Mouse (Mus musculus): ENCODE results near the gene Chd9. TPM values are rescaled to one million over a fixed set of nuclear protein-coding genes. Genes with fewer than 3 reads are reported as not detected.

The Chd9 gene
- polyA plus RNA-seq, 1 experiment from 2014 or later, result 117 TPM

DNA sequence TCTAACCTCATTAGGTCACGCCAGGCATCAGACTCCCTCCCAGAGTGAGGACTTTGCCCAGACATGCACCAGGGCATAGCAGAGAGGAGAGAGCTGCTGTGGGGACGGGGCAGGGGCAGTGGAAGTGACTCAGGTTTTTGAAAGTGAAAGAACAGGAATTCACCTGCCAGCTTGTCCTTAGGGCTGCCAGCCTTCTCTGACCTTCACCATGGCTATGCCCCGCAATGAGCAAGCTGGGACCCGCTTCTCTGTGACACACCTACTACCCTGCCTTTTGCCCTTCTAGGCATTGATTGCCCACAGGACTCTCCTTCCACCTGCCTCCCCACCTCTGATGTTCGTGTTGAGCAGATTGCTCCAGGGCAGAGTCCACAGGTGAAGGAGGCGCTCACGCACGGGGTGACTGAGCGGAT lies 2.7 kb upstream of the Chd9 start:
- no peak overlapping the region for H3K4me3 ChIP-seq (replicated peaks; ENCODE audit: low read depth, low read length)
- TF ChIP-seq CTCF (IDR thresholded peaks at IDR 0.05; ENCODE audit: low read depth), result no peak
- no peak overlapping the region for H3K9ac ChIP-seq (ENCODE audit: low read depth, low read length)
- H3K9me3 ChIP-seq (replicated peaks; ENCODE audit: low read length), result no peaks in the 10 kb centered on the region
- no peaks in the 10 kb centered on the region for H3K27me3 ChIP-seq (ENCODE audit: insufficient read depth, low read length)
- no peaks in the 10 kb centered on the region for H3K4me1 ChIP-seq (replicated peaks; ENCODE audit: insufficient read depth, low read length)
- H3K4me2 ChIP-seq (ENCODE audit: low read length), result no peak overlapping the region
- 64% methylated on average over 9 of the region's 9 CpGs for WGBS
- peak; percentile 67 for ATAC-seq (replicated peaks; ENCODE audit: low FRiP score, low read depth)
- H3K36me3 ChIP-seq (ENCODE audit: insufficient read depth, low read length), result no peaks in the 10 kb centered on the region
- DNase-seq (ENCODE audit: low spot score), result peak; percentile 9
- H3K27ac ChIP-seq, result peak overlapping the region; percentile 55; the same call in 1 of the 2 replicates

GRCm38 (mm10) chr8:90828987-90829740 lies 1.0 kb downstream of the Chd9 start:
- no peaks in the 10 kb centered on the region for H3K4me1 ChIP-seq (replicated peaks; ENCODE audit: insufficient read depth, low read length)
- TF ChIP-seq CTCF (IDR thresholded peaks at IDR 0.05; ENCODE audit: low read depth), result no peak
- ATAC-seq (replicated peaks; ENCODE audit: low FRiP score, low read depth), result no peak; the same call in 1 of the 2 replicates
- WGBS, result 4% methylated on average over 11 of the region's 11 CpGs
- peak overlapping the region; percentile 39 for H3K4me3 ChIP-seq (replicated peaks; ENCODE audit: low read depth, low read length)
- H3K27ac ChIP-seq, result no peak overlapping the region; the same call in 1 of the 2 replicates
- H3K27me3 ChIP-seq (ENCODE audit: insufficient read depth, low read length), result no peaks in the 10 kb centered on the region
- H3K9ac ChIP-seq (ENCODE audit: low read depth, low read length), result peak overlapping the region; percentile 63
- no peaks in the 10 kb centered on the region for H3K9me3 ChIP-seq (replicated peaks; ENCODE audit: low read length)
- peak; percentile 38 for DNase-seq (ENCODE audit: low spot score)
- H3K4me2 ChIP-seq (ENCODE audit: low read length), result peak overlapping the region; percentile 84
- no peaks in the 10 kb centered on the region for H3K36me3 ChIP-seq (ENCODE audit: insufficient read depth, low read length)

DNA sequence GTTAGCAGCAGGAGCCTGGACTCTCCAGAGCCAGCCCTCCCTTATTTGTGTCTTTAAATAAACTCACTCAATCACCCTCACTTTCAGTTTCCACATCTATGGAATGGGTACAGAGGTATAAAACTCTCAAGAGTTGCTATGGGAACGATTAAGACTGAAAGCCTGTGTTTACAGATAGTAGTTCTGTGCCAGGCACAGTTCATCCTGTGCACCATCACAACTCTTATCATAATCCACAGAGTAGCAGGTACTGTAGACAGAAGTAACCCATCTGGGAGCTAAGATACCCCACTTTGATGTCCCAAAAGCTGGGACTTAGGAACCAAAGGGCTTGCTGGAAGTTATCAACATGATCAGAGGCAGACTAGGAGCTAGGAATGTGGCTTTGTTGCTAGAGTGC lies 1.7 kb downstream of the Chd9 start:
- H3K36me3 ChIP-seq (ENCODE audit: insufficient read depth, low read length), result no peaks in the 10 kb centered on the region
- no peak for TF ChIP-seq CTCF (IDR thresholded peaks at IDR 0.05; ENCODE audit: low read depth)
- H3K27me3 ChIP-seq (ENCODE audit: insufficient read depth, low read length), result no peaks in the 10 kb centered on the region
- no peak overlapping the region for H3K9ac ChIP-seq (ENCODE audit: low read depth, low read length)
- no peak overlapping the region for H3K27ac ChIP-seq
- ATAC-seq (replicated peaks; ENCODE audit: low FRiP score, low read depth) (no peak), DNase-seq (ENCODE audit: low spot score) (no peak)
- 79% methylated on average over 1 of the region's 1 CpGs for WGBS
- H3K4me1 ChIP-seq (replicated peaks; ENCODE audit: insufficient read depth, low read length), result no peaks in the 10 kb centered on the region
- H3K4me2 ChIP-seq (ENCODE audit: low read length), result peak overlapping the region; percentile 84
- H3K9me3 ChIP-seq (replicated peaks; ENCODE audit: low read length), result no peaks in the 10 kb centered on the region
- H3K4me3 ChIP-seq (replicated peaks; ENCODE audit: low read depth, low read length), result no peak overlapping the region

DNA sequence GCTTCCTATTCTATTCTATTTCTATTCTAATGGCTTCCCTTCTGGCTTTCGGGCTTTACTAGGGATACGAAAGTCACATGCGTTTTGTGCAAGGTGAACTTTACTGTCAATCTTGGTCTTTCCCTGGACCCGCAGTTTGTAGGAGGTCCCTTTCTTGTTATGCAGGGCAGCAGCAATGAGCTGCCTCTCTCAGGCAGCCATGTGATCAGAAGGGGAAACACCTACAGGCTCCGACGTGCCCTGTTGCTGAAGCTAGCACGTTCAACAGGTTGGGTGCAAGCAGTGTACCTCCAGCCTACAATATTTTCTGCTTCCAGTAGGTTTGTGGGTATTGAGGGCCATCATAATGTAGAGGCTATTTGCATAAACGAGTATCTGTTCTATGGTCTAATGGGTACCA lies 2.8 kb downstream of the Chd9 start:
- Histone ChIP-seq H3K9me3 (replicated peaks; ENCODE audit: low read length) (no peaks in the 10 kb centered on the region), H3K4me1 (replicated peaks; ENCODE audit: insufficient read depth, low read length) (no peaks in the 10 kb centered on the region), H3K4me2 (ENCODE audit: low read length) (no peak overlapping the region), H3K27ac (no peak overlapping the region), H3K9ac (ENCODE audit: low read depth, low read length) (no peak overlapping the region), H3K36me3 (ENCODE audit: insufficient read depth, low read length) (no peaks in the 10 kb centered on the region), H3K27me3 (ENCODE audit: insufficient read depth, low read length) (no peaks in the 10 kb centered on the region), H3K4me3 (replicated peaks; ENCODE audit: low read depth, low read length) (no peak overlapping the region)
- no peak for ATAC-seq (replicated peaks; ENCODE audit: low FRiP score, low read depth)
- no peak for DNase-seq (ENCODE audit: low spot score)
- WGBS, result 61% methylated on average over 8 of the region's 8 CpGs
- TF ChIP-seq CTCF (IDR thresholded peaks at IDR 0.05; ENCODE audit: low read depth), result no peak

GRCm38 (mm10) chr8:90832576-90833289 lies 4.6 kb downstream of the Chd9 start:
- no peak overlapping the region for H3K9ac ChIP-seq (ENCODE audit: low read depth, low read length)
- H3K27me3 ChIP-seq (ENCODE audit: insufficient read depth, low read length), result no peaks in the 10 kb centered on the region
- H3K27ac ChIP-seq, result no peak overlapping the region
- H3K9me3 ChIP-seq (replicated peaks; ENCODE audit: low read length), result no peaks in the 10 kb centered on the region
- DNase-seq (ENCODE audit: low spot score), result no peak
- no peaks in the 10 kb centered on the region for H3K36me3 ChIP-seq (ENCODE audit: insufficient read depth, low read length)
- no peak for TF ChIP-seq CTCF (IDR thresholded peaks at IDR 0.05; ENCODE audit: low read depth)
- 48% methylated on average over 5 of the region's 5 CpGs for WGBS
- no peak for ATAC-seq (replicated peaks; ENCODE audit: low FRiP score, low read depth)
- H3K4me3 ChIP-seq (replicated peaks; ENCODE audit: low read depth, low read length), result no peak overlapping the region
- H3K4me2 ChIP-seq (ENCODE audit: low read length), result no peak overlapping the region
- H3K4me1 ChIP-seq (replicated peaks; ENCODE audit: insufficient read depth, low read length), result no peaks in the 10 kb centered on the region

- ATAC-seq (replicated peaks; ENCODE audit: low FRiP score, low read depth) (no peak), DNase-seq (ENCODE audit: low spot score) (no peak)
- no peak overlapping the region for H3K4me2 ChIP-seq (ENCODE audit: low read length)
- no peaks in the 10 kb centered on the region for H3K27me3 ChIP-seq (ENCODE audit: insufficient read depth, low read length)
- H3K4me3 ChIP-seq (replicated peaks; ENCODE audit: low read depth, low read length), result no peak overlapping the region
- no peaks in the 10 kb centered on the region for H3K4me1 ChIP-seq (replicated peaks; ENCODE audit: insufficient read depth, low read length)
- no peak overlapping the region; the same call in 1 of the 2 replicates for H3K27ac ChIP-seq
- H3K9ac ChIP-seq (ENCODE audit: low read depth, low read length), result no peak overlapping the region
- 49% methylated on average over 6 of the region's 6 CpGs for WGBS
- no peaks in the 10 kb centered on the region for H3K9me3 ChIP-seq (replicated peaks; ENCODE audit: low read length)
- TF ChIP-seq CTCF (IDR thresholded peaks at IDR 0.05; ENCODE audit: low read depth), result no peak
- no peaks in the 10 kb centered on the region for H3K36me3 ChIP-seq (ENCODE audit: insufficient read depth, low read length)
Measured at GRCm38 (mm10) chr8:90833628-90834320, 5.6 kb downstream of the Chd9 start.

Data from kidney, postnatal 0 days (tissue).